Mouse (Mus musculus): ENCODE results near the gene Arih2. TPM values are rescaled to one million over a fixed set of nuclear protein-coding genes. Genes with fewer than 3 reads are reported as not detected.
A peak's percentile ranks its signal among the peaks of the same experiment; 100 is the strongest.
"Not testable (repeated sequence)": the region's sequence is repeated elsewhere in the genome, so short reads cannot be mapped to it uniquely, and the experiment has no call there.

Gene Arih2
- 10 to 100 TPM; 73.1 to 84.5 TPM for total RNA-seq (2021)
- long read RNA-seq, experiment 1, transcript Arih2-201 (16 exons, 3,924 nt), result major isoform, 67 of 124 reads
- long read RNA-seq, experiment 1, transcript Arih2-208 (1 exons, 3,664 nt), result minor isoform, 12 of 124 reads
- long read RNA-seq, experiment 1, partial matches to known transcripts, result 10 of 124 reads
- long read RNA-seq, experiment 1, other reads (novel, unspliced or antisense), result 35 of 124 reads
- long read RNA-seq, experiment 2, transcript Arih2-201 (16 exons, 3,924 nt), result major isoform, 49 of 96 reads
- long read RNA-seq, experiment 2, transcript Arih2-208 (1 exons, 3,664 nt), result minor isoform, 12 of 96 reads
- long read RNA-seq, experiment 2, partial matches to known transcripts, result 10 of 96 reads
- long read RNA-seq, experiment 2, other reads (novel, unspliced or antisense), result 25 of 96 reads

- DNase-seq (ENCODE audit: low spot score), result peak; percentile 91
Measured at GRCm38 (mm10) chr9:108648611-108649560, at the start of gene Arih2. Gene Arih2, minus strand, starts transcription at chr9:108649386.

- DNase-seq (ENCODE audit: low spot score), result no peak
Measured at GRCm38 (mm10) chr9:108694533-108694932, 45.3 kb upstream of the Arih2 start.

GRCm38 (mm10) chr9:108693946-108694345 is 44.8 kb upstream of the Arih2 start:
- DNase-seq (ENCODE audit: low spot score), result no peak

- DNase-seq (ENCODE audit: low spot score), result peak; percentile 44
Measured at GRCm38 (mm10) chr9:108692226-108693041, 43.2 kb upstream of the Arih2 start.

GRCm38 (mm10) chr9:108691846-108692225 is 42.6 kb upstream of the Arih2 start:
- DNase-seq (ENCODE audit: low spot score), result peak; percentile 87

- no peak for DNase-seq (ENCODE audit: low spot score)
Measured at GRCm38 (mm10) chr9:108691371-108691770, 42.2 kb upstream of the Arih2 start.

GRCm38 (mm10) chr9:108690914-108691313 is 41.7 kb upstream of the Arih2 start:
- DNase-seq (ENCODE audit: low spot score), result no peak

- no peak for DNase-seq (ENCODE audit: low spot score)
Measured at GRCm38 (mm10) chr9:108689993-108690392, 40.8 kb upstream of the Arih2 start.

- DNase-seq (ENCODE audit: low spot score), result no peak
Measured at GRCm38 (mm10) chr9:108689106-108689505, 39.9 kb upstream of the Arih2 start, which contains the start of gene Prkar2a. Gene Prkar2a, plus strand, starts transcription at chr9:108689314.

GRCm38 (mm10) chr9:108688451-108688850 is 39.3 kb upstream of the Arih2 start:
- no peak for DNase-seq (ENCODE audit: low spot score)

GRCm38 (mm10) chr9:108687686-108688085 is 38.5 kb upstream of the Arih2 start:
- no peak for DNase-seq (ENCODE audit: low spot score)

GRCm38 (mm10) chr9:108687181-108687580 is 38.0 kb upstream of the Arih2 start:
- DNase-seq (ENCODE audit: low spot score), result no peak

- peak; percentile 50 for DNase-seq (ENCODE audit: low spot score)
Measured at GRCm38 (mm10) chr9:108686475-108686887, 37.3 kb upstream of the Arih2 start.

- no peak for DNase-seq (ENCODE audit: low spot score)
Measured at GRCm38 (mm10) chr9:108680026-108680425, 30.8 kb upstream of the Arih2 start.

- DNase-seq (ENCODE audit: low spot score), result no peak
Measured at GRCm38 (mm10) chr9:108673151-108673550, 24.0 kb upstream of the Arih2 start.

GRCm38 (mm10) chr9:108669875-108670274 is 20.7 kb upstream of the Arih2 start:
- DNase-seq (ENCODE audit: low spot score), result no peak

- DNase-seq (ENCODE audit: low spot score), result no peak
Measured at GRCm38 (mm10) chr9:108662660-108663059, 13.5 kb upstream of the Arih2 start.

GRCm38 (mm10) chr9:108661677-108662612 is 12.8 kb upstream of the Arih2 start, which contains the start of gene Slc25a20:
Gene Slc25a20, plus strand, starts transcription at chr9:108662088.
- DNase-seq (ENCODE audit: low spot score), result peak; percentile 88

- DNase-seq (ENCODE audit: low spot score), result not testable (repeated sequence)
Measured at GRCm38 (mm10) chr9:108655865-108656264, 6.7 kb upstream of the Arih2 start.

All from gastrocnemius, adult 18-20 months (tissue).